13 mouse cellular contexts compared by ENCODE assay signal in genomic region chr2:30629038-30629761, GRCm38 (mm10). TPM values are rescaled to one million over a fixed set of nuclear protein-coding genes. Genes with fewer than 3 reads are reported as not detected.
DNase-seq lines count a peak whose midpoint lies in the region; ATAC-seq and TF ChIP-seq lines count a peak whose summit lies in the region.
"Had no signal": no experiment of that assay in that cellular context is flagged by ENCODE, and none has a peak within 500 bp of the region (broad histone marks: within the 10 kb centered on the region; RNA-seq: fewer than 3 reads in every experiment).

No protein-coding gene starts in this region.

- H3K9ac ChIP-seq in kidney, postnatal 0 days (ENCODE audit: low read depth, low read length), result peak overlapping the region; percentile 27; the same call in 1 of the 2 replicates
- H3K9ac ChIP-seq in embryonic facial prominence, embryonic 11.5 days (replicated peaks; ENCODE audit: low read length), result no peak overlapping the region; the same call in 1 of the 2 replicates
- H3K9ac ChIP-seq in hindbrain, embryonic 14.5 days, result peak overlapping the region; percentile 24; the same call in 1 of the 2 replicates
- H3K9ac ChIP-seq in neural tube, embryonic 13.5 days, result peak overlapping the region; percentile 39
- H3K9ac ChIP-seq: lung, embryonic 15.5 days had no signal

- H3K9me3 ChIP-seq in kidney, postnatal 0 days (replicated peaks; ENCODE audit: low read length), result no peaks in the 10 kb centered on the region
- no peaks in the 10 kb centered on the region for H3K9me3 ChIP-seq in embryonic facial prominence, embryonic 11.5 days (replicated peaks; ENCODE audit: control insufficient read depth, low read length)
- H3K9me3 ChIP-seq in hindbrain, embryonic 14.5 days (ENCODE audit: control insufficient read depth, low read length), result no peaks in the 10 kb centered on the region
- H3K9me3 ChIP-seq in neural tube, embryonic 13.5 days, result no peaks in the 10 kb centered on the region
- H3K9me3 ChIP-seq: lung, embryonic 15.5 days had no signal

- DNase-seq in kidney, postnatal 0 days (ENCODE audit: low spot score), result no peak
- DNase-seq in kidney, postnatal 25 days, result no peak
- peak; percentile 51 for DNase-seq in embryonic facial prominence, embryonic 11.5 days (ENCODE audit: low spot score)
- peak; percentile 64 for DNase-seq in hindbrain, embryonic 14.5 days (ENCODE audit: low spot score)
- DNase-seq in layer of hippocampus, adult 9-11 months, result no peak
- DNase-seq in MN1 (ENCODE audit: low spot score), result no peak
- DNase-seq: cerebellum, adult 9-11 months; kidney, adult 11 months; right cerebral cortex, postnatal 14 days had no signal

- ATAC-seq in kidney, postnatal 0 days (replicated peaks; ENCODE audit: low FRiP score, low read depth), result no peak
- no peak for ATAC-seq in embryonic facial prominence, embryonic 11.5 days (replicated peaks; ENCODE audit: insufficient number of reproducible peaks, low FRiP score, low TSS enrichment, low read depth)
- peak; percentile 61; the same call in 1 of the 2 replicates for ATAC-seq in hindbrain, embryonic 14.5 days (ENCODE audit: low FRiP score)
- peak; percentile 71 for ATAC-seq in neural tube, embryonic 13.5 days (ENCODE audit: low read depth)
- no peak for ATAC-seq in granulocyte monocyte progenitor cell, adult 5-6 weeks (replicated peaks; ENCODE audit: poor library complexity, severe bottlenecking)

- no peaks in the 10 kb centered on the region for H3K36me3 ChIP-seq in kidney, postnatal 0 days (ENCODE audit: insufficient read depth, low read length)
- H3K36me3 ChIP-seq in embryonic facial prominence, embryonic 11.5 days (replicated peaks; ENCODE audit: control insufficient read depth, insufficient read depth, low read depth, low read length), result no peaks in the 10 kb centered on the region
- H3K36me3 ChIP-seq in hindbrain, embryonic 14.5 days (replicated peaks; ENCODE audit: control insufficient read depth, insufficient read depth), result no peaks in the 10 kb centered on the region
- no peaks in the 10 kb centered on the region for H3K36me3 ChIP-seq in neural tube, embryonic 13.5 days
- H3K36me3 ChIP-seq: lung, embryonic 15.5 days had no signal

- no peaks in the 10 kb centered on the region for H3K27me3 ChIP-seq in kidney, postnatal 0 days (ENCODE audit: insufficient read depth, low read length)
- no peaks in the 10 kb centered on the region for H3K27me3 ChIP-seq in embryonic facial prominence, embryonic 11.5 days (ENCODE audit: control insufficient read depth, insufficient read depth, low read length)
- no peaks in the 10 kb centered on the region for H3K27me3 ChIP-seq in hindbrain, embryonic 14.5 days (ENCODE audit: control insufficient read depth, insufficient read depth, low read length)
- H3K27me3 ChIP-seq in neural tube, embryonic 13.5 days, result no peaks in the 10 kb centered on the region
- H3K27me3 ChIP-seq: CH12.LX; lung, embryonic 15.5 days had no signal

- no peaks in the 10 kb centered on the region; the same call in 1 of the 2 replicates for H3K4me1 ChIP-seq in kidney, postnatal 0 days (replicated peaks; ENCODE audit: insufficient read depth, low read length)
- H3K4me1 ChIP-seq in embryonic facial prominence, embryonic 11.5 days (ENCODE audit: control insufficient read depth, insufficient read depth, low read length), result no peaks in the 10 kb centered on the region
- H3K4me1 ChIP-seq in hindbrain, embryonic 14.5 days (replicated peaks; ENCODE audit: control insufficient read depth, insufficient read depth, low read length), result peaks cover 14% of the 10 kb centered on the region
- peaks cover 33% of the 10 kb centered on the region for H3K4me1 ChIP-seq in neural tube, embryonic 13.5 days (replicated peaks)

- WGBS in kidney, postnatal 0 days, result 57% methylated on average over 14 of the region's 14 CpGs
- WGBS in embryonic facial prominence, embryonic 11.5 days, result 69% methylated on average over 14 of the region's 14 CpGs
- 48% methylated on average over 14 of the region's 14 CpGs for WGBS in hindbrain, embryonic 14.5 days
- 38% methylated on average over 14 of the region's 14 CpGs for WGBS in neural tube, embryonic 13.5 days

- no peak overlapping the region for H3K4me2 ChIP-seq in kidney, postnatal 0 days (ENCODE audit: low read length)
- no peak overlapping the region for H3K4me2 ChIP-seq in embryonic facial prominence, embryonic 11.5 days (ENCODE audit: low read depth, low read length)
- H3K4me2 ChIP-seq in hindbrain, embryonic 14.5 days (replicated peaks), result peak overlapping the region; percentile 11; the same call in 1 of the 2 replicates
- 0 out of 2 replicates have a peak overlapping the region, but pooled peaks have one; percentile 0 for H3K4me2 ChIP-seq in neural tube, embryonic 13.5 days
- H3K4me2 ChIP-seq: lung, embryonic 15.5 days had no signal

- no peak for TF ChIP-seq CTCF in kidney, postnatal 0 days (IDR thresholded peaks at IDR 0.05; ENCODE audit: low read depth)

- H3K4me3 ChIP-seq in kidney, postnatal 0 days (replicated peaks; ENCODE audit: low read depth, low read length), result no peak overlapping the region
- H3K4me3 ChIP-seq in embryonic facial prominence, embryonic 11.5 days (ENCODE audit: low read depth, low read length), result no peak overlapping the region
- H3K4me3 ChIP-seq in hindbrain, embryonic 14.5 days (replicated peaks; ENCODE audit: low read length), result no peak overlapping the region
- no peak overlapping the region for H3K4me3 ChIP-seq in neural tube, embryonic 13.5 days
- H3K4me3 ChIP-seq: lung, embryonic 15.5 days had no signal

- H3K27ac ChIP-seq in kidney, postnatal 0 days, result no peak overlapping the region
- H3K27ac ChIP-seq in embryonic facial prominence, embryonic 11.5 days (replicated peaks; ENCODE audit: low read depth, low read length), result no peak overlapping the region
- peak overlapping the region; percentile 94 for H3K27ac ChIP-seq in hindbrain, embryonic 14.5 days
- peak overlapping the region; percentile 91 for H3K27ac ChIP-seq in neural tube, embryonic 13.5 days (replicated peaks)
- H3K27ac ChIP-seq: lung, embryonic 15.5 days had no signal

RNA-seq across cellular contexts. Expression of gene Cstad, which starts 34.4 kb away (rescaled TPM):
- 2.1 and 2.7 TPM in 2 replicates for polyA plus RNA-seq in kidney, postnatal 0 days (2015; fragmentation: Nextera tagmentation; extraction: Ambion mirVana)
- 1.9 TPM in 1 of 2 replicates, not detected in the other for polyA plus RNA-seq in embryonic facial prominence, embryonic 11.5 days (2014; fragmentation: Nextera tagmentation; extraction: Ambion mirVana)
- 1.6 TPM in 1 of 2 replicates, not detected in the other for polyA plus RNA-seq in hindbrain, embryonic 14.5 days (2014; fragmentation: Nextera tagmentation; extraction: Ambion mirVana)
- polyA plus RNA-seq in neural tube, embryonic 13.5 days (2015; fragmentation: Nextera tagmentation; extraction: Ambion mirVana), result 0.39 and 0.98 TPM in 2 replicates
- total RNA-seq in granulocyte monocyte progenitor cell, adult 5-6 weeks (2014; fragmentation: Nextera tagmentation), result not detected in 2 replicates
- not detected in 2 replicates for total RNA-seq in granulocyte monocyte progenitor cell, adult 5-6 weeks (2017)

Comparison
In these comparisons a context has a peak if more than half of its experiments do, and no peak if none do; other contexts are left out.
1. ATAC-seq: peak in hindbrain, embryonic 14.5 days (single experiment) and neural tube, embryonic 13.5 days (single experiment); none in kidney, postnatal 0 days (single experiment), embryonic facial prominence, embryonic 11.5 days (single experiment) and granulocyte monocyte progenitor cell, adult 5-6 weeks (single experiment).
2. DNase-seq: peak in embryonic facial prominence, embryonic 11.5 days (single experiment) and hindbrain, embryonic 14.5 days (single experiment); none in kidney, postnatal 0 days (single experiment), kidney, postnatal 25 days (0 of 2), layer of hippocampus, adult 9-11 months (single experiment) and MN1 (single experiment).
3. H3K27ac ChIP-seq: peak in hindbrain, embryonic 14.5 days (single experiment) and neural tube, embryonic 13.5 days (single experiment); none in kidney, postnatal 0 days (single experiment) and embryonic facial prominence, embryonic 11.5 days (single experiment).
4. H3K4me2 ChIP-seq: peak in hindbrain, embryonic 14.5 days (single experiment) and neural tube, embryonic 13.5 days (single experiment); none in kidney, postnatal 0 days (single experiment) and embryonic facial prominence, embryonic 11.5 days (single experiment).